Mouse (Mus musculus) CD4-positive naive resting alpha-beta T cell, adult 76 days (primary cell): ENCODE data around the gene Gm15262. TPM values are rescaled to one million over a fixed set of nuclear protein-coding genes. Genes with fewer than 3 reads are reported as not detected.

Experiments used
- total RNA-seq: library from RNA; stranded (reverse); gene quantifications from one replicate; pipeline ENCODE4 v1.2.4, GENCODE M21; 2023

The Gm15262 gene
- total RNA-seq, result not detected

DNA sequence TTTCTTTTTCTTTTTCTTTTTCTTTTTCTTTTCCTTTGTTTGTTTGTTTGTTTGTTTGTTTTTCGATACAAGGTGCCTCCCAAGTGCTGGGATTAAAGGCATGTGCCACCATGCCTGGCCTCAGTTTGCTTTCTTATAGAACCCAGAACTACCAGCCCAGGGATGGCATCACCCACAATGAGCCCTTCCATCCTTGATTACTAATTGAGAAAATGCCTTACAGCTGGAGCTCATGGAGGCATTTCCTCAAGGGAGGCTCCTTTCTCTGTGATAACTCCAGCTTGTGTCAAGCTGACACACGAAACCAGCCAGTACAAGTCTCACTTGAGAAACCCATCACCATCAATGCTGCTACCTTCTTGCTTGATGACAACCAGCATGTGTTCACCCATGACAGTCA lies at the start of gene Gm15262:
Gm15262 (plus strand) TSS at position 301 of the 400 bp plus-strand sequence.

Other genes starting within 250 kb of the Gm15262 start
- gene Scml2, start 170.3 kb upstream of the Gm15262 start, total RNA-seq, result 0.18 TPM